Mouse (Mus musculus): ENCODE measurements around the gene Crb3.
"Not testable (repeated sequence)": the region's sequence is repeated elsewhere in the genome, so short reads cannot be mapped to it uniquely, and the experiment has no call there.

The Crb3 gene

GRCm38 (mm10) chr17:57058891-57059485, at the start of gene Crb3:
Gene Crb3 (plus strand): TSS chr17:57059105.
- DNase-seq = peak; percentile 49

- DNase-seq = no peak
These were observed 48.0 kb upstream of the Crb3 start for GRCm38 (mm10) chr17:57010911-57011235.

GRCm38 (mm10) chr17:57011236-57012141, 47.4 kb upstream of the Crb3 start, which contains the start of the genes Gtf2f1 and Gm17949:
Gene Gtf2f1 (minus strand): TSS chr17:57011288.
Gene Gm17949 (plus strand): TSS chr17:57011469.
- DNase-seq = peak; percentile 97

- DNase-seq = peak; percentile 20
These were observed 46.6 kb upstream of the Crb3 start for GRCm38 (mm10) chr17:57012245-57012795.

GRCm38 (mm10) chr17:57019693-57020092, 39.2 kb upstream of the Crb3 start:
- no peak for DNase-seq

GRCm38 (mm10) chr17:57020960-57021359, 37.9 kb upstream of the Crb3 start:
- no peak for DNase-seq

- DNase-seq = no peak
These were observed 31.4 kb upstream of the Crb3 start for GRCm38 (mm10) chr17:57027471-57027870.

GRCm38 (mm10) chr17:57029691-57030090, 29.2 kb upstream of the Crb3 start:
- peak; percentile 31 for DNase-seq

GRCm38 (mm10) chr17:57030931-57031660, 27.8 kb upstream of the Crb3 start, which contains the start of gene Khsrp:
Gene Khsrp (minus strand): TSS chr17:57031522.
- peak; percentile 72 for DNase-seq

- DNase-seq = peak; percentile 99
These were observed 27.1 kb upstream of the Crb3 start for GRCm38 (mm10) chr17:57031661-57032420.

GRCm38 (mm10) chr17:57032854-57033253, 26.1 kb upstream of the Crb3 start:
- no peak for DNase-seq

GRCm38 (mm10) chr17:57038978-57039377, 19.9 kb upstream of the Crb3 start:
- DNase-seq = peak; percentile 25

GRCm38 (mm10) chr17:57041554-57041953, 17.4 kb upstream of the Crb3 start, which contains the start of gene Slc25a41:
Gene Slc25a41 (minus strand): TSS chr17:57041654.
- no peak for DNase-seq

- peak; percentile 30 for DNase-seq
These were observed 11.5 kb upstream of the Crb3 start for GRCm38 (mm10) chr17:57047406-57047805.

- no peak for DNase-seq
These were observed 10.1 kb upstream of the Crb3 start for GRCm38 (mm10) chr17:57048816-57049215.

GRCm38 (mm10) chr17:57051679-57052078, 7.2 kb upstream of the Crb3 start:
- not testable (repeated sequence) for DNase-seq

- DNase-seq = no peak
These were observed 2.7 kb upstream of the Crb3 start for GRCm38 (mm10) chr17:57056246-57056645.

GRCm38 (mm10) chr17:57059486-57059977, 627 bp downstream of the Crb3 start, which contains the start of gene Slc25a23:
Gene Slc25a23 (minus strand): TSS chr17:57059863.
- peak; percentile 86 for DNase-seq

- peak; percentile 95 for DNase-seq
These were observed 1.4 kb downstream of the Crb3 start for GRCm38 (mm10) chr17:57060231-57060801.

- no peak for DNase-seq
These were observed 2.2 kb downstream of the Crb3 start for GRCm38 (mm10) chr17:57061069-57061468.

GRCm38 (mm10) chr17:57062011-57062521, 3.2 kb downstream of the Crb3 start:
- DNase-seq = peak; percentile 86

All from kidney, postnatal 10 days (tissue).